17 mouse cellular contexts compared by ENCODE assay signal in genomic region chr3:75941864-75942263, GRCm38 (mm10). TPM values are rescaled to one million over a fixed set of nuclear protein-coding genes. Genes with fewer than 3 reads are reported as not detected.
DNase-seq lines count a peak whose midpoint lies in the region; ATAC-seq and TF ChIP-seq lines count a peak whose summit lies in the region.
"Had no signal": no experiment of that assay in that cellular context is flagged by ENCODE, and none has a peak within 500 bp of the region (broad histone marks: within the 10 kb centered on the region; RNA-seq: fewer than 3 reads in every experiment).

No protein-coding gene starts in this region.

- TF ChIP-seq POLR2A in heart, adult 2 months (IDR thresholded peaks at IDR 0.05; ENCODE audit: insufficient read depth, low read depth, low read length), result no peak
- no peak for TF ChIP-seq POLR2A in brain, embryonic 14.5 days (IDR thresholded peaks at IDR 0.05; ENCODE audit: borderline replicate concordance, extremely low read depth, insufficient read depth, insufficient read length, poor library complexity, severe bottlenecking)

- intact Hi-C loops in heart, adult 2 months (cut with DNase I), result no loop called here

- no peaks in the 10 kb centered on the region for H3K9me3 ChIP-seq in heart, embryonic 12.5 days (replicated peaks)
- no peaks in the 10 kb centered on the region for H3K9me3 ChIP-seq in liver, embryonic 15.5 days (replicated peaks)
- no peaks in the 10 kb centered on the region for H3K9me3 ChIP-seq in liver, embryonic 11.5 days (ENCODE audit: control insufficient read depth, low read length)
- H3K9me3 ChIP-seq: hindbrain, embryonic 10.5 days; kidney, embryonic 15.5 days; limb, embryonic 15.5 days; neural tube, embryonic 12.5 days had no signal

- no peak for TF ChIP-seq EP300 in heart, adult 2 months (IDR thresholded peaks at IDR 0.05; ENCODE audit: insufficient read depth, low read depth, low read length)

- H3K4me3 ChIP-seq in heart, embryonic 12.5 days, result no peak overlapping the region
- no peak overlapping the region for H3K4me3 ChIP-seq in heart, adult 2 months
- no peak overlapping the region for H3K4me3 ChIP-seq in liver, embryonic 15.5 days (replicated peaks)
- no peak overlapping the region for H3K4me3 ChIP-seq in liver, embryonic 11.5 days (ENCODE audit: low read depth, low read length)
- H3K4me3 ChIP-seq: hindbrain, embryonic 10.5 days; kidney, embryonic 15.5 days; limb, embryonic 15.5 days; neural tube, embryonic 12.5 days had no signal

- H3K27me3 ChIP-seq in heart, embryonic 12.5 days (replicated peaks), result no peaks in the 10 kb centered on the region
- no peaks in the 10 kb centered on the region for H3K27me3 ChIP-seq in heart, adult 2 months (ENCODE audit: control insufficient read depth, insufficient read depth, low read length)
- H3K27me3 ChIP-seq in liver, embryonic 15.5 days, result no peaks in the 10 kb centered on the region
- H3K27me3 ChIP-seq in liver, embryonic 11.5 days (replicated peaks; ENCODE audit: control insufficient read depth, insufficient read depth, low read length), result no peaks in the 10 kb centered on the region
- H3K27me3 ChIP-seq: kidney, embryonic 15.5 days; limb, embryonic 15.5 days; neural tube, embryonic 12.5 days had no signal

- WGBS in heart, embryonic 12.5 days, result 78% methylated on average over 1 of the region's 1 CpGs
- 74% methylated on average over 1 of the region's 1 CpGs for WGBS in heart, adult 2 months
- WGBS in liver, embryonic 15.5 days (ENCODE audit: insufficient replicate concordance), result 65% methylated on average over 1 of the region's 1 CpGs
- 81% methylated on average over 1 of the region's 1 CpGs for WGBS in liver, embryonic 11.5 days

- peaks cover 24% of the 10 kb centered on the region for H3K4me1 ChIP-seq in heart, embryonic 12.5 days (replicated peaks)
- peaks cover 1% of the 10 kb centered on the region for H3K4me1 ChIP-seq in heart, adult 2 months (ENCODE audit: control insufficient read depth, insufficient read depth, low read length)
- peaks cover 20% of the 10 kb centered on the region for H3K4me1 ChIP-seq in liver, embryonic 15.5 days (replicated peaks)
- H3K4me1 ChIP-seq in liver, embryonic 11.5 days (replicated peaks; ENCODE audit: control insufficient read depth, insufficient read depth, low read length), result no peaks in the 10 kb centered on the region
- H3K4me1 ChIP-seq: hindbrain, embryonic 10.5 days had no signal

- no peak for DNase-seq in heart, adult 2 months
- DNase-seq in liver, embryonic 11.5 days (ENCODE audit: low spot score), result no peak
- DNase-seq in Muller cell, postnatal 12 days (ENCODE audit: inconsistent ontology term), result peak; percentile 38
- DNase-seq in brain, embryonic 14.5 days (ENCODE audit: low read depth), result peak; percentile 41
- DNase-seq in testis, postnatal 10 days (ENCODE audit: low spot score), result no peak
- DNase-seq: adrenal gland, adult 8-10 months; gastrocnemius, postnatal 25 days; lung, postnatal 4 days; midbrain, embryonic 14.5 days had no signal

- no peak for ATAC-seq in heart, embryonic 12.5 days (ENCODE audit: insufficient number of reproducible peaks, low FRiP score)
- no peak for ATAC-seq in liver, embryonic 15.5 days (ENCODE audit: insufficient read depth)
- ATAC-seq in liver, embryonic 11.5 days (replicated peaks; ENCODE audit: low FRiP score), result no peak
- ATAC-seq: activated CD4-positive, CD25-positive, alpha-beta regulatory T cell, adult 4 months; intestine, postnatal 0 days had no signal

- H3K4me2 ChIP-seq in heart, embryonic 12.5 days, result no peak overlapping the region; the same call in 1 of the 2 replicates
- no peak overlapping the region for H3K4me2 ChIP-seq in liver, embryonic 15.5 days
- no peak overlapping the region for H3K4me2 ChIP-seq in liver, embryonic 11.5 days
- H3K4me2 ChIP-seq: kidney, embryonic 15.5 days; limb, embryonic 15.5 days; neural tube, embryonic 12.5 days had no signal

- peaks cover 5% of the 10 kb centered on the region for H3K36me3 ChIP-seq in heart, embryonic 12.5 days
- no peaks in the 10 kb centered on the region; the same call in 1 of the 2 replicates for H3K36me3 ChIP-seq in heart, adult 2 months (ENCODE audit: control insufficient read depth, insufficient read depth, low read length)
- peaks cover 13% of the 10 kb centered on the region for H3K36me3 ChIP-seq in liver, embryonic 15.5 days (replicated peaks)
- H3K36me3 ChIP-seq in liver, embryonic 11.5 days (ENCODE audit: control insufficient read depth, insufficient read depth, low read length), result 0 out of 2 replicates have a peak, but pooled peaks cover 3% of the 10 kb centered on the region
- H3K36me3 ChIP-seq: neural tube, embryonic 12.5 days had no signal

- TF ChIP-seq CTCF in heart, adult 2 months (IDR thresholded peaks at IDR 0.05), result no peak
- no peak for TF ChIP-seq CTCF in brain, embryonic 14.5 days (IDR thresholded peaks at IDR 0.05; ENCODE audit: borderline replicate concordance, extremely low read depth, insufficient read depth, insufficient read length)

- H3K9ac ChIP-seq in heart, embryonic 12.5 days, result no peak overlapping the region
- H3K9ac ChIP-seq in heart, adult 2 months (ENCODE audit: low read depth, low read length), result no peak overlapping the region
- H3K9ac ChIP-seq in liver, embryonic 15.5 days, result no peak overlapping the region
- no peak overlapping the region for H3K9ac ChIP-seq in liver, embryonic 11.5 days (ENCODE audit: low read depth, low read length)
- H3K9ac ChIP-seq: kidney, embryonic 15.5 days; limb, embryonic 15.5 days; neural tube, embryonic 12.5 days had no signal

- H3K79me2 ChIP-seq in heart, adult 2 months (replicated peaks; ENCODE audit: control insufficient read depth, insufficient read depth, low read length), result peaks cover 4% of the 10 kb centered on the region

- H3K27ac ChIP-seq in heart, embryonic 12.5 days (ENCODE audit: poor library complexity, severe bottlenecking), result peak overlapping the region; percentile 47; the same call in 1 of the 2 replicates
- no peak overlapping the region for H3K27ac ChIP-seq in heart, adult 2 months
- H3K27ac ChIP-seq in liver, embryonic 15.5 days (replicated peaks), result peak overlapping the region; percentile 41; the same call in 1 of the 2 replicates
- no peak overlapping the region for H3K27ac ChIP-seq in liver, embryonic 11.5 days (ENCODE audit: low read depth, low read length)
- H3K27ac ChIP-seq: hindbrain, embryonic 10.5 days; kidney, embryonic 15.5 days; limb, embryonic 15.5 days; neural tube, embryonic 12.5 days had no signal

RNA-seq across cellular contexts. Expression of gene Golim4, which starts 14.9 kb away (rescaled TPM):
- polyA plus RNA-seq in heart, embryonic 12.5 days (2016; fragmentation: Nextera tagmentation; extraction: Ambion mirVana), result 62.9 and 69.1 TPM in 2 replicates
- 10 to 100 TPM; 15.2 to 16.5 TPM for total RNA-seq in heart, adult 2 months (2021)
- polyA plus RNA-seq in heart, adult 2 months (2012; rRNA removed), result 12.4 and 17.4 TPM in 2 replicates
- polyA plus RNA-seq in liver, embryonic 15.5 days (2015; fragmentation: Nextera tagmentation; extraction: Ambion mirVana), result 19.3 and 23.6 TPM in 2 replicates
- polyA plus RNA-seq in liver, embryonic 11.5 days (2014; fragmentation: Nextera tagmentation; extraction: Ambion mirVana), result 30.1 and 32.4 TPM in 2 replicates
- 24.9 and 25.1 TPM in 2 replicates for polyA plus RNA-seq in brain, embryonic 14.5 days (2012; rRNA removed)

Comparison
In these comparisons a context has a peak if more than half of its experiments do, and no peak if none do; other contexts are left out.
1. H3K27ac ChIP-seq: peak in heart, embryonic 12.5 days (single experiment) and liver, embryonic 15.5 days (single experiment); none in heart, adult 2 months (single experiment) and liver, embryonic 11.5 days (single experiment).
2. DNase-seq: peak in Muller cell, postnatal 12 days (single experiment) and brain, embryonic 14.5 days (single experiment); none in heart, adult 2 months (0 of 2), liver, embryonic 11.5 days (single experiment) and testis, postnatal 10 days (single experiment).